Mouse (Mus musculus): ENCODE measurements around the gene Eif4b.

The Eif4b gene

DNA sequence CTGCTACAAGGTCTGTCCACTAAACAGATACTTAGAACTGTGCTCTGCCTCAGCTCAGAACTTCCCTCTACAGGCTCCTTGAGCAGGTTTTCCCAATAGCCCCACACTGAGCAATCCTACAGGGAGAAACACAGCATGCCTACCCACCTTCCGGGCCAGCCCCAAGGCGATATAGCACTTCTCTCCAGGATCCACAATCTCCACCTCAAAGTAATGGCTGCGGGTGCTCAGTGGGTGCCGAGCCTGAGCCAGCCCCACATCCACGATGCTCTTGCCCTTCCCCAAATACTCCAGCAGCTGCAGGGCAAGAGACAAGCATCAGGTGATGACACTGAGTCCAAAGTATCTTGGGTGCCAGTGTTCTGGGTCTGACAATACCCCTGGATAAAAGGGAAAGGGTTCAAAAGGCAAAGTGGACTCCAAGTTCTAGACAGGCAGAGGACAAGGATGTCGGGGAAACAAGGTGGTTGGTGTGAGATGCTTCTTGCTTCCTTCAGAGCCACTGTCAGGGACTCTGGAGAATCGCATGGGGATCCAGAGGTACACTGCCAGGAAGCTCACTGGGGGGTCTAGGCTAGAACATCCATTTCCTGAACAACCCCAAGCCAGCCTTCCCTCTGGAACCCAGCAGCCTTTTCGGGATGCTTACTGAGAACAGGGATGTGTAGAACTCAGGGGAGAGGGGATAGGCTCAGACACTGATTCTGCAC is 45.7 kb downstream of the Eif4b start:
- DNase-seq = no peak

DNA sequence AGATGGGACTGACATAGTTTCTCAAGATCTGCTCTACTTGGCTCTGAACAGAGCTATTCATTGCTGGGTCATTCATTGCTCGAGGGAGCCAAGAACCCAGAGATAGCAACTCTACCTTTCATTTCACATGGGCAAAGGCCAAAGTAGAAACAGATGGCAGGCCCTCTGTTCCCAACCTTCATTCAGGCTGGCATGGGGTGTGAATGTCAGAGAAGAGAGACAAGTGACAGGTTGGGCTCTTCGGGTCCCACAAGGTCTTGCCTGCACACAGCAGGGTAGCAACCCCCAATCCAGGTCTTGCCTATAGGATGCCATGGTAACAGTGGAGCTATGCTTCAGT is 46.2 kb downstream of the Eif4b start:
- no peak for DNase-seq

DNA sequence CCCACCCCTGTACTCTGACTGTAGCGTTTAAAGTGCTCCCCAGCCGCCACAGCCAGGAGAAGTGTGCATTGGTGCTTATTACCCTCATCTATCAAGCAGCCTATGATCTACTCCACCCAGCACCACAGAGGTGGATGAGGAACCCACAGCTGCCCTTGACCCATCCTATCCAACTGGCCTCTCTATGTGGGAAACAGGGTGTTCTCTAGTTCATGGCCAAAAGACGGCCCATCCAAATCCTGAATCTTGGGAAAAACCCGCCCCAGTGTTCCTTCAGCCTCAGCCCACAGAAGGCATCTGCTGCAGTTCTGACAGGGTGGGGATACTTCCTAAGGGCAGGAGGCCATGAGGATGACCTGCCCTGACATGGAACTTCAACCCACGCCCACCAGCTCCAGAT is 47.0 kb downstream of the Eif4b start:
- no peak for DNase-seq

DNA sequence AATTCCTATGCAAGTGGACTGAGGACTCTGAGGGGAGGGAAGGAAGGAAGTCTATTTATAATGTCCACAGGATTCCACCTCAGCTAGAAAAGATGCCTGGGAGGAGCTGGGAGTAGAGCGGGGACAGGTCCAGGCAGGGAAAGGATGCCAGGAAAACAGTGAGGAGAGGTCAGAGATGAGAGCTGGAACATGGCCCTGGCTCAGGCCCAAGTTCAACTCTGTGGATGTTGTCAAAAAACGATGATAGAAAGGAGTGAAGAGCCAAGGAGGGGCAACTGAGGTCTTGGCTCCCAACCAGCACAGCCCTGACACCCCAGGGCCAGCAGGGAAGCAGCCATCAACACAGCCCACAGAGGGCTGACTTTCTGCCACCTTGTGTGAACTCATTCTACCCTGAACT is 52.7 kb downstream of the Eif4b start:
- peak; percentile 80 for DNase-seq

DNA sequence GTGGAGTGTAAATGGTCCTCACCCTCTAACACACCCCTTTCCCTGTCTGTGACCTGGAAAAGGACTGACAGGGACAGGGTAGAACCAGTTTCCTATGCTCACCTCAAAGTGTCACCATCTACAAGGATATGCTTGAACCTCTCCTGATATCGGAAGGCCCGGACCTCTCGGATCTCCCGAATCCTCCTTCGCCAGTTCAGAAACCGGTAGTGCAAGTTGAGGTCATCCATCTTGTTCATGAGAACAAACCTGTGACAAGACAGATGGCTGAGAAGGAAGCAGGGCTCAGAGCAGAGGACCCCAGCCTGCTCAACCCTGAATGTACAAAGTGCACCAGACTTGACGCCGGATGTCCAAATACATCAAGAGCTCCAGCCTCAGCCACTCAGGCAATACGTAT is 59.7 kb downstream of the Eif4b start:
- peak; percentile 12 for DNase-seq

DNA sequence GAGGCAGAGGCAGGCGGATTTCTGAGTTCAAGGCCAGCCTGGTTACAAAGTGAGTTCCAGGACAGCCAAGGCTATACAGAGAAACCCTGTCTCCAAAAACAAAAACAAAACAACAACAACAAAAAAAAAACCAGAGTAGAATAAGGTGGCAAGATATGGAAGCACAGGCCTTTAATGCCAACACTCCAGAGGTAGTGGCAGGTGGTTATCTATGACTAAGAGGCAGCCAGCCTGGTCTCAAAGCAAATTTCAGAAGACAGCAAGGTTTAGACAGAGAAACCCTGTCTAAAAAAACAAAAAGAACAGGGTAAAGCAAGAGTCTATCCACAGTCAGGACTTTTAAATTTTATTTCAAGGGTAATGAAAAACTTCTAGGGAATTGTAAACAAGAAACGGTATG is 61.1 kb downstream of the Eif4b start:
- DNase-seq = no peak

DNA sequence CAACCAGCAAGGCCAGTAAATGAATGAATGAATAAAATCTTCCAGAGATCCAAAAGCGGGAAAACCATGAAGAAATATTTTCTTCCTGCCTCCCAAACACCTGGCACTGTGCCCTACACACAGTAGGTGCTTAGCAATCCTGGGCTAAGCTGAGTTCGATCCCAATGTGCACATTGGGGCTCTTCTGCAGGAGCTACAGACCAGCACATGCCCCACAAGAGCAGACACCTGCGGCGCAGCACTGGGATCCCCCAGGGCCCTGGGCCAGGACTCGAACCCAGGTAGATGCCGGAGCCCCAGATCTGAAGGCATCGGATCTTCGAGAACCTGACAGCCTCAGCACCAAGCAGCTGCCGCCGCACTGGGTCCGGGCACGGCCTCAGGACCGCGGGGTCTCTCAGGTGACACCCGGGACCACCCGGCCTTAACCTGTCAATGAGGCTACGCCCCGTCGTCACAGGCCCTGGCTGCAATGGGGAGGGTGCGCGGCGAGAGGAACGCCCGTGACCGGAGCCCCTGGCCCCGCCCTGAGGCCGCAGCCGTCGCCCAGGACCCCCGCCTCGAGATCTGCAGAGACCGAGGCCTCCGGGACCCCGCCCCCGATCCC is 62.1 kb downstream of the Eif4b start:
- DNase-seq = no peak

DNA sequence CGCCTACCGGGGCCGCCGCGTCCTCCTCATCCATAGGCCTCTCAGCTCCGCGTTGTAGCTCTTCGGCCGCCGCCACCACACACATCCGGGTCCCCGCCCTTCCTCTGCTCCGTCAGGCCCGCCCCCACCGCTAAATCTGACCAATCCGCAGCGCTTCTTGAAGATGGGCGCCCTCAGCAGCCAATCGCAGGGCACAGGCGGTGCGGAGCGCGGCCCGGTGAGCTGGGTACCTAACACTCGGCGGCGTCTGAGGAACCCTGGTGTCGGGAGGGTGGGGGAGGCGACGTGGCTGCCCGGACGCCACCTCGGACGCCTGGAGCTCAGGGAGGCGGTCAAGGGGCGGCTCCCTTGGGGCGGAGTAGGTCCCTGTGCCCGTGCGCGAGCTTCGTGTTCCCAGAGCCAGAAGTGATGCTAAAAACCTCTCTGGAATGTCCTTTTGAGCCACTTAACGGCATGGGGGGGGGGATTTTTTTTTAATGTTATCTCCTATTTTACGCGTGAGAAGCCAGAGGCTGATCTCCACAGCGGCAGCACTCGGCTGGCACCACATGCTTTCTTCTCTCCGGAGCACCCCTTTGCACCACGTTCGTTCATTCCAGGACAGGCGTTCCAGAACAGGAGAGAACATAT is 62.7 kb downstream of the Eif4b start, which contains the start of gene Spryd3:
TSS of gene Spryd3 (minus strand) at position 106 of the 630 bp plus-strand sequence.
- peak; percentile 97 for DNase-seq

DNA sequence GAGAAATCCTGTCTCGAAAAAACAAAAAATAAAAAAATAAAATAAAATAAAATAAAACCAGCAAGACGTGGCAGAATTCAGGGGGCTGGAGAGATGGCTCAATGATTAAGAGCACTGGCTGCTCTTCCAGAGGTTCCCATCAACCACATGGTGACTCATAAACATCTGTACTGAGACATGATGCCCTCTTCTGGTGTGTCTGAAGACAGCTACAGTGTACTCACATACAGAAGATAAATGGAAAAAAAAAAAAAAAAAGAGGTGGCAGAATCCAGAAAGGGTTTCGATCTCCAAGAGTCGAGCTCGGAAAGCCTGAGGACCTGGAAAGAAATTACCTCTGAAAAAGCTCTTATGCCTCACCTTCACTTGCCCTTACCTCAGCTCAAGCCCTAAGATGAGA is 67.5 kb downstream of the Eif4b start:
- no peak for DNase-seq

DNA sequence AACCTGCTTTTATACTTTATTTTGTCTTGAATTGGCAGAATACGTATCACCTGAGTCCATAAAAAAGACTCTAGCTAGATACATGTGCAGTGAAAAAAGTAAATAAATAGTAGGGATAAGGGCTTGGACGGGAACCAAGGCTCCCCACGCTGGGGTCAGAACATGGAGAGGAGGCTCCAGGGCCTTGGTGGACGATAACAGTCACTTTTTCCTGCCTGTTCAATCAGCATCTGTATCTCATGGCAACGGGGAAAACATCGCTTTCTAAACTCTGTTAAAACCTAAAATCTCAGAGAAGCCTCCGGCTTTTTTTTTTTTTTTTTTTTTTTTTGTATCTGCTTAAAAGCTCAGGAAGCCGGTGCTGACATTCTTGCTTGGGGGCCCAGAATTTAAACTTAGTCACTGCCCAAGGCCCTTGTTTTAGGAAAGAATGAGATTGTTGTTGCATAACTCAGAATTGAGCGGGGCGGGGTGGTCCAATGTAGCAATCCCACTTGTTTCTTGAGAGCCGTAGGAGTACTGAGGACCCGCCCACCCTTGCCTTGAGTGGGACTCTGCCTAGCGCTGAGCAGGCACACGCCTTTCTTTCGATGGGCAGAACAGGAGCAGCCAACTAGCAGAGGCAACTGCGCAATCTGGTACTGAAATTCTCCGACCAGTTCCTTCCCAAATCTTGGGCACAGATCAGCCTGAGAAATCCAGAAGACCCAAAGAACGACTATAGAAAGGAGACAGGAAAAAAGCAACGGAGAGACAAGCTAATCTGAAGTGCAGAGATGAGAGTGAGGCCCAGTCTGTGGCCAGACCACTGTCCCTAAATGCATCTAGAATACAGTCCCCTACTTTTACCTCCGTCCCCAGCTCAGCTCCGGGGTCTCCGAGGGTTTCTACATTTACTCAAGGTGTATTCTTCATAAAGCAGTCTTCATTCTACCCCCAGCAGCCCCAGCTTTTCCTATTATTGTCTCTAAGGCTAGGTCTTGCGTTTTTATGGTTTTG is 69.6 kb downstream of the Eif4b start:
- DNase-seq = peak; percentile 35

DNA sequence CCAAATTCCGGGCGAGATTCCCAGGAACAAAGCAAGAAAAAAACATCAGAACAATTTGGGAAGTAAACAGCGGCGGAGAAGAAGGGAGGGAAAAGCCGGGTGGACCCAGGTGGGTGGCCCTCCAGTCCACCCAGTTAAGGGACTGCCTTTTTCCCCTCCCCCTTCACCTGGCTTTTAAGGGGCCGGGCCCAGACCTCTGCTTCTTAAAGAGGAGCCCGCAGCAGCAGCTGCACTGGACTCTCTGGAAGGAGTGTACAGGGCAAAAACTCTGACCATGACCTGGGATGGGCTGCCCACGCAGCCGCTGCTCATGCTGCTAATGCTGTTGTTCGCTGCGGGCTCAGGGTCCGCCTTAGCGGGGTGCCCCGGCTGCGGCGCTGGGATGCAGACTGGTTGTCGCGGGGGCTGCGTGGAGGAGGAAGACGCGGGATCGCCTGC is 70.7 kb downstream of the Eif4b start, which contains the start of gene Igfbp6:
TSS of gene Igfbp6 (plus strand) at position 89 of the 438 bp plus-strand sequence.
- no peak for DNase-seq

DNA sequence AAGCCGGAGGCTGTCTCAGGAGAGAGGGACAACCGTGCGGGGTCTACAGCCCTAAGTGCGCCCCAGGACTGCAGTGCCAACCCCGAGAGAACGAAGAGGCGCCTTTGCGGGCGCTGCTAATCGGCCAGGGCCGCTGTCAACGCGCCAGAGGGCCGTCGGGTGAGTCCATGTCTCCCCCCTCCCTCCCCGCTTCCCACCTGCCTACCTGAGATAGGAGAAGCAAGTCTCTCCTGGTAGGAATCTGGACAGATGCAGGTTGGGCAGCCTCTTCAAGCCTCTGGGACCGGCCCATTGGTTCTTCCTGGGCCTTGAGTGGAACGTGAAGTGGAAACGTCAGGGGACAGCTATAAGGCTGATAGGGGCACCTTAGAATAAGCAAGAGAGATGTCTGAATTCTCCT is 71.2 kb downstream of the Eif4b start:
- DNase-seq = peak; percentile 18

DNA sequence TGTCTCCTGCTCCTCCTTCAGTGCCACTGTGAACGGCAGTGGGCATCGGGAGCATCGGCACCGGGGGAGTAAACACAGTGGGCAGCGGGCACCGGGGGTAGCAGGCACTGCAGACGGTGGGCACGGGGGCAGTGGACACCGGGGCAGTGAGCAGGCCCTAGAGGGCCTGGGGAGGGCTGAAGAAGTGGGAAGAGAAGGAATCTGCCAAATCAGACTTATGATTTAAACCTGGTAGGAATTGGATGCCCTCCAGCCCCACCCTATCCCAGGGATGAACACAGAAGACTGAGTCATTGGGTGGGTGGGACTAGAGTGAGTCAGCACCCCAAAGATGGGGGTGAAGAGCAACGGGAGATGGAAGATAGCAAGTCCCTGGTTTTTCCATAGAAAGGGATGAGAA is 71.8 kb downstream of the Eif4b start:
- peak; percentile 9 for DNase-seq

DNA sequence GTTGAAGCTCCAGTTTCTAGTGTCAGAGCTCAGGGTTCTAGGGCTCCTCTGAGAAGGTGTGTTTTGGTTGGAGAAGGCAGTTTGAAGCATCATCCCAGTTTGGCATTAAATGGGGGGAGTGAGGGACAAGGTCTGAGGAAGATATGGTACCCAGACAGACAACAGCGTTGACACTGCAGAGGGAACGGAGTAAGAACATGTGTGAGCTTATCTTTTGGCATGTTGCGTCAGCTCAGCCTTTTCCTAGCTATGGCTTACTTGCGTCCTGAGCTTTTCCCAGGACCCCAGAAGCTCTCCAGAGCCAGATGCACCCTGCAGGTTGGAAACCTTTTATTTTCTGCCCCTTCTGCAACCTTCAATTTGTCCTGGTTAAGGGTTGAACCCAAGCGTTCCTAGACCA is 72.5 kb downstream of the Eif4b start:
- no peak for DNase-seq
